Mouse (Mus musculus) layer of hippocampus, adult 8-10 months (tissue): ENCODE results near the gene St8sia2. TPM values are rescaled to one million over a fixed set of nuclear protein-coding genes. Genes with fewer than 3 reads are reported as not detected.
"Not testable (repeated sequence)": the region's sequence is repeated elsewhere in the genome, so short reads cannot be mapped to it uniquely, and the experiment has no call there.

Experiments
- DNase-seq, 2 experiments: peaks; one replicate each; pipeline ENCODE4 v3.0.0; 2022; ENCODE audit warnings: low spot score in 2 of 2
- total RNA-seq, 4 experiments: library from RNA; stranded (reverse); gene quantifications; 2 replicates each; pipeline ENCODE4 v1.2.4; 2022

St8sia2 gene
- total RNA-seq, 4 experiments from 2014 or later, result 1.4 to 2.3 (median 2.1) TPM

DNA sequence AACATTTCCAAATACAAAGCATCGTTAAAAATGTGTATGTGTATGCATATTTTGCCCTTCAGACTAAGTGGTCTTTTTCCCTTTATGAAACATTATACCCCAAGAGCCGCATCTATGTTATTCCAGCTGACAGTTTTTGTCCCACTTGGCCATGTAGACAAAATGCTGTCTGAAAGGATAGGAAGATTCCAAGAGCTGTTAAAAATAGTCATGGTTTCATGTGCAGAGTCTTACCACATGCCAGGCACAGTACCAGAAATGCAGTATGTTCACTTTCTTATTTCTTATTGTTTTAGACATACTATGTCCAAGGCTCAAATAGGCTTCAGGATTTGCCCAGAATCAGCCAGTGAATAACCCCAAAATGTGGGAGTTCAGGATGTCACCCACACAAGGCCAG lies 24.1 kb downstream of the St8sia2 start:
- no peak for DNase-seq

DNA sequence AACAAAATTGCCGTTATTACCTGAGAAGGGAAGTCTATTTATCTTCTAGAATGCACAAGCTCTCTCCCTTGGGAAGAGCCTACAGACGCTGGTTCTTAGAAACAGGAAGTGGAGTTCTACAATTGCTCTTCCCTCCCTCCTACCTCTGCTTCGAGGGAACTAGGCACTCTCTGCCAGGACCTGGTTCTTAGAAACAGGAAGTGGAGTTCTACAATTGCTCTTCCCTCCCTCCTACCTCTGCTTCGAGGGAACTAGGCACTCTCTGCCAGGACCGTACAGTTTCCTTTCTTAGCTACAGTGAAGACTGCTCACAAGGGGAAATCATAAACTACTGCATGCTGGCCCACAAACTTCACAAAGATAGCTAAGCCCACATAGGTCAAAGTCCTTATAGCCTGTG lies 41.3 kb downstream of the St8sia2 start:
- DNase-seq, result not testable (repeated sequence)

DNA sequence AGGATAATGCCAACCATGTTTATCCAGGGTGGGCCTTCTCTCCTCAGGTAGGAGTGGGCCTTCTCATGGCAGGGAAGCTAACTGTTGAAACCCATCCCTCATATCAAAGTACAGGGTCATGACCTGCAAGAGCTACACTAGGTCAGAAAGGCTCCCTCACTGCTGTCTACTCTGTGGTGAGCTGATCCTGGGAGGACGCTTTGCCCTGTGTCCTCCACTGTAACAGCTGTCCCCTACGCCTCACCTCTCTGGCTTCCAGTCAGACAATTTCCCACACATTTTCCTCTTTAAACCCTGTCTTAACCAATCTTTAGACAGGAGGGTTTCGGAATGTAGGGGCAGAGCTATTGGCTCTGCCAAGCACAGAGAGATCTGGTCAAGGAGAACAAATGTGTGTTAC lies 48.3 kb downstream of the St8sia2 start:
- no peak for DNase-seq

GRCm38 (mm10) chr7:73962431-73962830 lies 51.1 kb downstream of the St8sia2 start:
- DNase-seq, result no peak

GRCm38 (mm10) chr7:73954441-73954840 lies 59.0 kb downstream of the St8sia2 start:
- DNase-seq, result peak in 1 of 2 experiments; percentile 5

DNA sequence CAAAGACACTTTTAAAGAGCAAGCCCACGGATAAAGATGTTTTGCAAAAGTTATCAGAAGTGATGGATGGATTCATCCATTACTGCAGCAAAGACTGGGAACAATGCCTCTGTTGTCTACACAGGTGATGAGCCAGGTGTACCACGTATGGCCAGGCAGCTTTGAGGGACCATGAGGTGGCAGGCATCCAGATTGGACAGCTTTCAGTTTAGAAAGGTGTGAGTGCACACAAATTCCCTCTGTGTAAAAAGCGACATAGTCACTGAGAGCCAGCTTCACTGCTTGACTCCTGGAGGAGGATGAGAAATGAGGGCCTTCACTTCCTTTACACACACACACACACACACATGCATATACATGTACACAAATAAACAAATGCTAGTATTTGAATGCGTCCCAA lies 60.4 kb downstream of the St8sia2 start:
- DNase-seq, result no peak

GRCm38 (mm10) chr7:73941640-73942039 lies 71.8 kb downstream of the St8sia2 start:
- no peak for DNase-seq

DNA sequence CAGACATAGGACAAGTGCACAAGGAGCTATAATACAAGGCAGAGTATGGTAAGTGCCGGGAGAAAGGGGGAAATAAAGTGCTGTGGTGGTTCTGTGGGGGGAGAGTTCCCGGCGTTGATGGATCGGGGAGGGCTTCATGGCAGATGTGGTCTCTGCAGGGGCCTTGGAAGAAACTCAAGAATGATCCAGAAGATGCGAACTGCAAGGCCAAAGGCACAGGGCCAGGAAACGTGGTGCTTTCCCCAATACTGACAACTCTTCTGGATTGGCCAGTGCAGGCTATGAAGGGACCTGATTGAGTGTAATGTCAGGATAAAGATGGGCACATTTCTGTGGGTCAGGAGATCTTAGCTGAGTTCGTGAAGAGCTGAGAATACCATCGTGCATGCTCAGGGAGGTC lies 74.3 kb downstream of the St8sia2 start:
- no peak for DNase-seq

DNA sequence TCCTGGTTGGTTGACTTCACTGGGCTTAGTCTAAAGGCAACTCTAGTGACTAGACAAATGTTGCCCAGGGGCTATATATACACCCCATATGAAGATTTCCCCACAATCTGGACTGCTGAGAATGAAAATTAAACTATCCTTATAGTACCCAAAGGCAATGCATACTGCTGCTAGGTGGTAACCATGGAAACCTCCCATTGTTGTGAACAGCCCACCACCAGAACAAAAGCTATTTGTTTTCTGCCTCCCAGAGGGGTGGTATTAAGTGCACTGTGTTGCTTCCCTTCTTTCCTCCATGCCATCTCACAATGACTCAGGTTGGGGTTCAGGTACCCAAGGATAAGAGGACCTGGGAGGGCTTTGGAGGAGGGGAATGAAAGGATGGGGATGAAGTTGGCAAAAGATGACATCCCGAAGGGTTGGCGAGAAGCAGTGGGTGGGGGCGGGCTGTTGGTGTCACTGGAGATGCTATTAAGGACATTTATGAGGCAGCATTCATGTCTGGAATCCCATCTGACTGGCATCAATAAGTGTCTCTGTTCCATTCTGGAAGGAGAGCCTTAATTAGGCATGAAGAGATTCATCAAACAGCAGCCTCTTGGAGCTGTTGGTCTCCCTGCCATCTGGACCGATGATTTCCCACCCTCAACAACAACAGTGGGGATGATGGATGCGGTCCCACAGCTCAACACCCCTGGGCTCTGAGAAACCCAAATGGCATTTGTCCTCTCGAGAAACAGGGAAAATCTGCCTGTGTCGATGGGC lies 75.3 kb downstream of the St8sia2 start:
- DNase-seq, result no peak

DNA sequence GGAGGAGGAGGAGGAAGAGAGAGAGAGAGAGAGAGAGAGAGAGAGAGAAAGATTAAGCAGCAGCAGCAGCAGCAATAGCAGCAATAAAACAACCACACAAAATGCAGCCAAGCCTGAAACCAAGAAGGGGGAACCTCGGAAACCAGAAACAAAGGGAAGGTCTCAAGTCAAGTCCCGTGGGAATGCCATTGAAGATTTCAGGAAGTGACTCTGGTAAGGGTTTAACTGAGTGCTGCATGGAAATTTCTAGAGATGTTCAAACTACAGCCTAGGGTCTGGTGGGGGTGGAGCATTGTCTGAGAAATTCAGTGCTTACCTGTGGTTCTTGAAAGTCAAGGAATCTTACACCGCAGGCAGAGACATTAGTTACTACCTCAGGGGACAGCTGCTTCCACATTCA lies 77.4 kb downstream of the St8sia2 start:
- no peak for DNase-seq

- DNase-seq, result no peak
These were observed 77.8 kb downstream of the St8sia2 start for GRCm38 (mm10) chr7:73935703-73936102.

- no peak for DNase-seq
These were observed 80.5 kb downstream of the St8sia2 start for GRCm38 (mm10) chr7:73933036-73933435.

GRCm38 (mm10) chr7:73920921-73921485 lies 92.5 kb downstream of the St8sia2 start:
- DNase-seq, result no peak

DNA sequence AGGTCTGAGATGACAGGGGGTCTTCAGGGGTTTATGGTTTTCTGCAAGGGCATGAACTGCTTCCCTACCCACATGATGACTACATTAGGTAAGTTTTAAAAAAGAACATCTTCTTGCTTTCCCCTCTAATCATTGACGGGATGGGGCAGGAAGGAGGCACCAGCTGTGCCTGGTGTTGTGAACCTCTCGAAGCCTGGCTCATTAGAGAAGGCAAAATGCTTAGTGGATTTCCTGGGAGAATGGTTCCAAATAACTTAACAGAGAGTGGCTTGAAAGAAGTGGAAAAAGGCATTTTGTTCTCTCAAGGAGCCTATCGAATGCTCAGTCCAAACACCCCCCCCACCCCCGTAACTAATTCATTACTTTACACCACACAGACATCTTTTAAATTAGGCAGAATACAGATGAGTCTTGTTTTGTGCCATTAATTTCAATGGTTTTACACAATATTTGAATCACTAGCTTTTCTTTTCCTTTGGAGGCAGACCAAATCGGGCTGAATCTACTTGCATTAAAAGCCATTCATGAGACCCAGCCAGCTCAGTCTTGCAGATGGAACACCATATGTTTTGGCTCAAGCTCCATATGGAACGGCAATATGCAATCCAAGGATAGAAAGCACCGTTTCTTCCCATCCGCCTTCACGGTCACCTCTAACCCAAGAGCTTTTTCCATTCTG lies 95.7 kb downstream of the St8sia2 start:
- peak; percentile 88 to 92 for DNase-seq

- DNase-seq, result no peak
These were observed 101.6 kb downstream of the St8sia2 start for GRCm38 (mm10) chr7:73911899-73912298.

- DNase-seq, result no peak
These were observed 102.6 kb downstream of the St8sia2 start for GRCm38 (mm10) chr7:73910843-73911242.

- no peak for DNase-seq
These were observed 103.9 kb downstream of the St8sia2 start for GRCm38 (mm10) chr7:73909432-73910205.

- no peak for DNase-seq
These were observed 119.0 kb downstream of the St8sia2 start for GRCm38 (mm10) chr7:73894506-73894905.

DNA sequence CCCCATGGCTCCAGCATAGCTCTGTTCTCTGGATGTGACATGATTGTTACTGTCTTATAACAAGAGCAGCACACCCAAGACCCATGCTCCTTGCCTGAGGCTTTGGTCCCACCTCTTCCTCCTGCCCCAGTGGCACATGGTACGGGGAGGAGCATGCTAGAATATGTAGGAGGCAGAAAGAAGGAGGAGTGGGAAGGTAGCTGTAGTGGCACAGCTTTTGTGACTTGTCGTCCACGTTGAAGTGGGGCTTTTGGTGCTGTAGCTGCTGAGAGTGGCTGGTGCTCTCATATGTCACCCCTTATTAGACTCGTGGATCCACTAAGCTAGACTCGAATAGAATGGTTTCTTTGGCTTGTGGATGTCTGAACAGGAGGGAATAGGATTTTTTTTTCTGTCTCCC lies 121.7 kb downstream of the St8sia2 start:
- DNase-seq, result no peak

GRCm38 (mm10) chr7:73890891-73891610 lies 122.4 kb downstream of the St8sia2 start:
- no peak for DNase-seq

DNA sequence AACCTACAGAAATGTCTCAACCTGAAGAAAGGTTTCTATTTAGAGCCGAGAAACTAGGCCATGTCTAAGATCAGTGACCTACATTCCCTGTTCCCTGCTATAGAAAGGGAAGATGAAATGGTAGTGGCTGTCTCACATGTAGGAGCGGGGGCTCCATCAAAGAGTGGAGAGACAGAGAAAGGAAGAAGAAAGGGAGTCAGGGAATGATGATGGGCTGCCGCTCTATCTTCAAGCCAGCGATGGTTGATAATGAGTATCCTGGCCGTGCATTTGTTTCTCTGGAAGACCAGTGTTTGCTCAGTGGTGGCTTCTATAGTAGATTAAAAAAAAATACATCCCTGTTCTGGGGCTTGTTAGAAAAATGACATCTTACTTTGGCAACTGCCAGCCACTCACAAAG lies 123.0 kb downstream of the St8sia2 start:
- DNase-seq, result no peak
